Mouse (Mus musculus): ENCODE data around the gene Ano4. TPM values are rescaled to one million over a fixed set of nuclear protein-coding genes. Genes with fewer than 3 reads are reported as not detected.

The Ano4 gene
- total RNA-seq, 2 experiments from 2014 or later = 0.44 to 1.6 TPM

- ATAC-seq (replicated peaks; ENCODE audit: poor library complexity) = no peak
Observed at GRCm38 (mm10) chr10:88968586-88968985, 376.0 kb downstream of the Ano4 start.

GRCm38 (mm10) chr10:88960791-88961190 lies 383.8 kb downstream of the Ano4 start:
- no peak for ATAC-seq (replicated peaks; ENCODE audit: poor library complexity)

GRCm38 (mm10) chr10:88950297-88950653 lies 394.3 kb downstream of the Ano4 start:
- no peak for ATAC-seq (replicated peaks; ENCODE audit: poor library complexity)

GRCm38 (mm10) chr10:88949649-88950296 lies 394.8 kb downstream of the Ano4 start:
- no peak for ATAC-seq (replicated peaks; ENCODE audit: poor library complexity)

Other genes with a start within 250 kb of the Ano4 start
- gene Gas2l3, start 99.2 kb upstream of the Ano4 start, total RNA-seq (2015) = 23.2 and 24.1 TPM in 2 replicates
- 22.1 and 33.9 TPM in 2 replicates for gene Gas2l3, start 99.2 kb upstream of the Ano4 start, total RNA-seq (2017)
- gene Nr1h4, start 188.8 kb upstream of the Ano4 start, total RNA-seq (2015) = not detected in 2 replicates
- gene Nr1h4, start 188.8 kb upstream of the Ano4 start, total RNA-seq (2017) = not detected in 2 replicates

Data from megakaryocyte progenitor cell, adult 5-6 weeks (primary cell).